Mouse (Mus musculus) adrenal gland, adult 18-20 months (tissue): ENCODE data around the gene Atl1. TPM values are rescaled to one million over a fixed set of nuclear protein-coding genes. Genes with fewer than 3 reads are reported as not detected.

Experiments used
- DNase-seq, 2 experiments: peaks; one replicate each; pipeline ENCODE4 v3.0.0; 2021 to 2022; ENCODE audit warnings: low spot score in 2 of 2
- total RNA-seq, 2 experiments: library from RNA; stranded (reverse); gene quantifications; 1 replicate in 1 of 2; 2 replicates in 1 of 2; pipeline ENCODE4 v1.2.3; 2021

Gene Atl1
- total RNA-seq, 2 experiments from 2014 or later, result 4.9 to 8.9 TPM

DNA sequence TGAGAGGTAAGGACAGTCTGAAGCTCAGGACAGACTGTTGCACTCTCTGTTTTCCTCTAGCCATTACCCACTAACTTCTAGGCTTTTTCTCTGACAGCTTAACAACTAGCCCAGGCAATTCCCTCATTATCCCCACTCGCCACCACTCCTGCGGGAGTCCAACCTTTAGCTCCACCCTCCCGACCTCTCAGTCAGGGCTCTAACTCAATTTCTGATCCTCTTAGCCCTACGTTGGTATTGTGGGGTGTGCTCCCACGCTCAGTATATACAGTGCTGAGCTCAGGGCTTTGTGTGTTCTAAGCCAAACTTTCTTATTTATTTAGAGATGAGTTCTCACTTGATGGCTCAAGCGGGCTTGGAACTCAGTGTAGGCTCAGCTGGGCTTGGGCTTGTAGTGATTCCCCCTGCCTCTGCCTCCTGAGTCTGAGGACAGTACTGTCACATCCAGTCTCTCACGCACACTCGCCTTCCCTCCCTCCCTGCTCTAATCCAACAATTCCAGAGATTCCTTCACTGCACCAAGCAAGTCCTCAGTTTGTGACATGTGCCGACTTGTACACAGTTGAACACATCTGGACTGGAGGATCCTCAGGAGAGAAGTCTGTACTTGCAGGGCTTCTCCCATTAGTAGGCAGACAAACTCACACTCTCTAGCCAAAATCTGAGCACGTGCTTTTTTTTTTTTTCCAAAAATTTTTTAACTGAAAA is 11.1 kb upstream of the Atl1 start:
- DNase-seq, result no peak

DNA sequence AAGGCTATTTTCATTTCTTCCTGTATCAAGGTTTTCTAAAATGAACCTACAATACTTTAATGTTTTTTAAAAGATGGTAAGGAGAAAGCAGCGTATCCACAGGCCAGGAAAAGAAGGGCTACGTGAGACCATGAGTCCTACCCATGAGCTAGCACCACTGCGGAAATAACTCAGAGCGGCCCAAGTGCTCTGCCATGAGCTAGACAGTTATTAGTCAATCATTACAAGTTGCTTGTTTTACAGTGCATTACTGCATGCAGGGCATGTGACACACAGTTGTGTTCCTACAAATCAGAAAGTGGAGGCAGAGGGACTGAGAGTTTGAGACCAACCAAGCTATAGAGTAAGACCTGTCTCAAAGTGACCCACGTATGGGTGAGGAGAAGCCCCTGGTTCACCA is 8.4 kb upstream of the Atl1 start:
- DNase-seq, result no peak

DNA sequence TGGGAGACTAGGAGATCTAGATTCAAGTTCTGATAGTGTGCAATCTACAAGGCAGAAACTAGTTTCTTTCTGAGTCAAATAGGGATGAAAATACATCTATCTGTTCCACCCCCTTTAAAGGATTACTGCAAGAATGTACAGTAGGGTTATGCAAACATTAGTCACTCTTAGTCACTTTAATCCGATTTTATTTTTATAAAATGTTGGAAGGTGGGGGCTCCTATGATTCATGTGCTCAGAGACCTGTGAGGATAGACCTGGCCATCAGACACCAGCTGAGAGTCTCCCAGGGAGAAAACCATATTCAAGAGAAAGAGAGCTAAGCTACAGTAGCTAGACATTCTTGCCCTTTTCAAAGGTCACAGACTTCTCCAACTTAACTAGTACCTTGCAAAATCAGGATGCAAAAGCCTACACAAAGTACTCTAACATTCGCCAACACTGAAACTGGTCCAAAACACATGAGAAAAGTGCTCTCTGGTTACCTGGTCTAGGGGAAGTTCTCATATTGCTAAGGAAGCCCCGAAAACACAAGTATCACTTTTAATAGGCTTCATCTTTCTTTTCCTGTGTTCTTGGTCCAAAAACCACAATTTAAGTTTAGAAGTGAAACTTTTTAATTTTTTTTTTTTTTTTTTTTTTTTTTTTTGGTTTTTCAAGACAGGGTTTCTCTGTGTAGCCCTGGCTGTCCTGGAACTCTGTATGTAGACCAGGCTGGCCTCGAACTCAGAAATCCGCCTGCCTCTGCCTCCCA is 7.1 kb upstream of the Atl1 start:
- no peak for DNase-seq

DNA sequence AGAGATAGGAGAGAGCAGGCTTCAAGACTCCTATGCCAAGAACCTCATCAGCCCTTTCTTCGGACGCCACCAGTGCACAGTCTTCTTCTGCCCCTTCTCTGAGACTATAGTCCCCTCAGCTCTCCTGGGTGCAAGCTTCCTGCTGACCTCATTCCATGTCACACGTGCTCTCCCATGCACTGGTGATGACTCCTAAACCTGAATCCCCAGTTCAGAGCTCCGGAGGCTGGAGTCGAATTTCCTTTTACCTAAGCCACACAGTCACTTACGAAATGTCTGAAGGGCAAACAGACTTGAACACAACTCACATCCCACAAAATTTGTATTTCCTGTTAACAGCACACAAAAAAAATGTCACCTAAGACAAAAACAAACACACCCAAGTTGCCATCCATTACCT is 4.6 kb upstream of the Atl1 start:
- DNase-seq, result no peak

DNA sequence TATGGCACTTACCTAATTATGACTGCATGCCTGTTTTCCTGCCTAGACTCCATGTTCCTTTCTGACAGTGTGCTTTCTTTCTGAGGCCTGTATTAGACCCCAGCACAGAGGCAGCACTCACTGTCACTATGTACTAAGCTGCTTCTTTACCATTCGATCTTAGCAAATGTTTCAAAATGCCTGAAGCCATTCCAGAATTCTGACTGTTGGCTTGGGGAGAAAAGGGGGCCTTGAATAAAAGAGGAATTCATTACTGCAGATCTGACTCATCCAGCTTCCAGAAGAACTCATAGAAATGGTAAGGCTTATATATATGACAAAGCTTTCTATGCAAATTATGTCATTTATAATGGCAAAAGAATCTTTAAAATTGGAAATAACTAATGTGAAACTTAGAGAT is 4.1 kb upstream of the Atl1 start:
- DNase-seq, result no peak

DNA sequence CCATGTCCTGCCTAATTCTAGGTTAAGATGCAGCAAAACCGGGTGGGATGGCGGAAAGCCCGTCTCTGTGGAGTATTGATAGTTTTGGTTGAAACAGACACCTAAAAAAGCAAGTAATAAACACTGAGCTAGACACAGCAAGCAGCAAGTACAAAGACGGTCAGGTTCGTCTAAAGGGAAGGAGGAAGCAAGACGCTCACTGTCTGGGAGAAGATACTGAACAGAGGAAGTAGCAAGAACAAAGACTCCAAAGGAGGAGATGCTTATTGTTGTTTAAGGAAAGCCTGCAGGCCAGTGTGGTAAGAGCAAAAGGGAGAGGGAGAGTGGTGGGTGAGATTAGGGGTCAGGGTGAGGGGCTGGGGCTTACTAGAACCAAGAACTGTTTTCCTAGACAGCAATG is 2.4 kb upstream of the Atl1 start:
- DNase-seq, result no peak

DNA sequence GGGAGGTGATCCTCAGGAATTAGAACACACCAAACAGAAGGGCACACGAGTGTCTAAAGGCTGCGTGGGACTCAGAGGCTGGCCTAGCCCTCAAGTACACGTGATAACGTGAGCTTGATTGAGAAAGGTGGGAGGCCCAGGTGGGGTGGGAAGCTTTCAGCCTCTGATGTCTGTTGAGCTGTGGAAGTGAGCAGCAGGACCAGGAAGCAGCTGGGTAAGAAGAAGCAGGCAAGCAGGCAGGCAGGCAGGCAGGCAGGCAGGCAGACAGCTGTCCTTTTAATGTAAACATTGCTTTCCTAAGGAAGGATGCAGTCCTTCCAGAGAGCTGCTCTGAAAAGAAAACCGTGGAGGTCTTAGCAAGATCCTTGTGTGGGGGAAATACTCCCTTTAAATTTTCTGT is 1.9 kb upstream of the Atl1 start:
- no peak for DNase-seq

DNA sequence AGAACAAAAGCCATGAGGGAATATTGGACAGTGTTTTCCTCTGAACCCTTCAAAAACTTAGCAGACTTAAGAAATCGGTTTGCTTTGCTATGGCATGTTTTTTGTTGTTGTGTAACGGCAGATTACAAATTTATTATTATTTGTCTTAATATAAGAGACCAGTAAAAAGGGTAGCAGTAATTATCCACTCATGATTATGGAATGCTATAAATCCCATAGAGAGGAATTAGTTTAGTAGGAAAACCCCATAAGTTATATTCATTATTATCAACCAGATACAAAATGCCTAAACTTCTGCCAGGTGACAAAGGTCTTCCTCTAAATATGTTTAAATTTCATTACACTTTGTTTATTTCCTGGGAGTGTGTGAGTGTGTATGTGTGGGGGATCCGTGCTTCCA is 693 bp upstream of the Atl1 start:
- no peak for DNase-seq

DNA sequence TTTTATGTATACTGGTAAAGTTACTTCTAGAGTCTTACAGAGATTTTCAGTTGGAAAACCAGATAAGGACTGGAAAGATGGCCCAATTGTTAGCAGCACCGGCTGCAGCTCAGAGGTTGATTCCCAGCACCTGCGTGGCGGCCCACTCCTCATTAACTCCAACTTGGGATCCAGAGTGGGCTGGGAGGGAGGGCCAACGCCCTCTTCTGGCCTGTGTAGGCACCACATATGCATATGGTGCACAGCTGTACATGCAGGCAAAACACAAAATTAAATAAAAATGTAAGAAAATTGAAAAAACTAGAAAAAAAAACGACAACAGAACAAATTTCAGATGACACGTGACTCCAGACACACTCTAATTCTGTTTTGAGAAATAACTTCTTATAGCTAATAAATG is 1.5 kb downstream of the Atl1 start:
- DNase-seq, result no peak

DNA sequence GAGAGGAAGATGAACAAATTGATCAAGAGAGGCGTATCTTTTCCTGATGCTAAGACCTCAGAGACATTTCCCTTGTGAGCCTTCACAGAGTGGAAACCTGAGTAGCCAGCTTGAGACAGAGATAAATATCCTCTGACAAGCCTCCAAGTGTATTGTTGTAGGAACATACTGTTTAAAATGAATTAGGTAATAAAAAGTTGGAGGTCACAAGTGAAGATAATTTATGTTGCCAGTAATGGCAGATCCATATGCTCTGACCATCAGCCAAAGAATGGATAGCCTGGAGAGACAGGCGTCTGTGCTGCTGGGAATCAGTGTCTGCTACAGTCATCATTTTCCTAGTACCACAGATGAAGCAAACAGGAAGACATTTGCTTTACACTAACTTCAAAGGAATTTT is 2.6 kb downstream of the Atl1 start:
- no peak for DNase-seq

DNA sequence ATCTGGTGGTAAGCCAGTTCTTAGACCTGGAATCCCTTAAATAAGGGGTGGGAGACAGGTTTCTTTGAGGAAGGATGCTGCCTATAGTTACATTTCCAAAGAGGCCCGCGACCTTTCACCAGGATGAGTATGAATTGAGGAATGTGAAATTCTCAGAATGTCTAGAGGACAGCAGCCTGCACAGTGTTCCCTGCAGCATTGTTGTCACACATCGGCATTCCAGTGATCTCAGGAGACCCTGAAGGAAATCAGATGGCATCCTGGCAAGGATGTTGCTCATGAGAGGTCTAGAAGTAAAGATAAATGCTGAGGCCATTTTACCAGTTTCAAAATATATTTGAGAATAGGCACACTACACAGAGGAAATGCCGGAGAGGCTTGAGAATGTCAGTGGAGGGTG is 5.7 kb downstream of the Atl1 start:
- no peak for DNase-seq

DNA sequence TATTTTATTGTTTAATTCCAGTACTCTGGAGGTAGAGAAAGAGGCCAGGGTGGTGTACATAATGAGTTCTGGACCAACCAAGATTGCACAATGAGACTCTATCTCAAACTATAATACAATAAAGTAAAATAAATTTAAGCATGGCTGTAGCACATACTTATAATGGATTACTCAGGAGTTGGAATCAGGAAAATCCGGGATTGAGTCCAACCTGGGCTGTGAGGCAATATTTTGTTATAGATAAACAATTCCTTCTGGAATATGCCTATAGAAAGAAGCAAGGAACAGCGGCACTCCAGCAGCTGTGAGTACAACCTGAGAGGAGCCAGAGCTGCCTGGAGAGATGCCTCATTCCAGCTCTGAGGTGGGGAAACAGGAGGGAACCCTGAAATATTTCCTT is 12.6 kb downstream of the Atl1 start:
- no peak for DNase-seq

DNA sequence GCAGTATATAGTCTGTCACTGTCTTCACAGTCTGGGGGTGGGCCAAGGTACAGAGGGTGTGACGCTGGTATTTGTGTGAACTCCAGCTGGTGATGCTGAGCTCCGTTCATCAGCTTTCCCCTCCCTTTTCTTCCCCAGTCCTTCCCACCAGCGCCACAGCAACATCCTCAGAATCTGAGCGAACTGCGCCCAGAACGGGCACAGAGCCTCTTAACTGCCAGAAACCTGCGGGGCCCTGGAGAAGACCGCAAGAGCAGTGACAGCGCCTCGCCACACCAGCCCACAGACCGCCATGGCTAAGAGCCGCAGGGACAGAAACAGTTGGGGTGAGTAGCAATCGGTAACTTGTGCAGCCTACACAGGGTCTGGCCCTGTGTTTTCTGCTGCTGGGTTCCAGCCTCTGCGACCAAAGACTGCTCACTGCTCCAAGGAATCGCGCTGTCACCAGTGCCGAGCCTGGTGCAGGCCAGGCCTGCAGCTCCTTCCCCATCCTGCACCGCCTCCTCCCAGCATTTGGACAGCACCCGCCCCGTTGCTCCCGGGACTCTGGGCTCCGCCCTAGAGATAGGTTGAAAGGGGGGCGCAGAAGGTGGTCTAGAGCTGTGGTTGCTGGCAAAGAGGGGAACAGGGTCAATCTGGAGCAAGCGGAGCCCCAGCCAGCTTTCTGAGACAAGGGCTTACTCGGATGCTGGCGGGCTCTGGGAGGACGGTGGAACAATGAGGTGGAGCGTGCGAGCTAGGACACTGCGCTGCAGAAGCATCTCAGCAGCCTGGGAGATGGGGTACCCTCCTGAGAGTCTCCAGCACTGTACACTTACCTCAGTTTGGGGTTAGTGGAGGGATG is 15.5 kb downstream of the Atl1 start:
- peak in 1 of 2 experiments; percentile 34 for DNase-seq

DNA sequence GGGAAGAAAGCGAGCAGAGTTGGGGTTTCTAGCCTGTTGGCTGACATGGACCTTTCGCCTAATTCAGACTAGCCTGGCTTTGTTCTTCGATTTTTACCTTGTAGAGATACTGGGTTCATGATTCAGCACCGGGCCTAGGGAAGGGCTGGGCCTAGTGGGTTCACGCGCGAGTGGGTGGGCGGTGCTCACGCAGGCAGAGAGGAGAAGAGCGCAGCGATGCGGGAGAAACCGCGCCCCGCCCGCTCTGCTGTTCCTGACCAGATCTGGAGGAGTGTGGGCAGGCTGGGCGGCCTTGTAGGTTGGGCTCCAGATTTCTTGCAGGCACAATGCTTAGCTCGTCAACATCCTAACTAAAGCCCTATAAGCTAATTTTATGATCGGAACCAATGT is 16.1 kb downstream of the Atl1 start:
- DNase-seq, result no peak

DNA sequence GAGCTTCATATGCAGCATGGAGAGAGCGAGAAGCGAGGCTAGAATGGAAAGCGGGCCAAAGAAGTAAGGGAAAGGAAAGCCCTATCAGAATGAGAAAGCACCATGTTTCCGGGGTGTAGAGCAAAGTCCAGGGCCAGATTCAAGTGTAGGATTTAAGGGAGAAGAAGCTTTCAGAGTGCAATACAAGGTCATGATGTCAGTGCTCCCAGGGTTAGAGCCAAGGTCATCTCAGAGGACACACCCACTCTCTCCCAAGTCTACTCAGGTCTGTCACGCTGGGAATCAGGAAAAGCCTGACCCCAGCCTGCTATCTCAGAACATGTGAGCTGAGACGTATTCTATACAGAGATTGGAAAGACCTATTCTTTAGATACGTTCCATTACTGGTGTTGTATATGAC is 19.5 kb downstream of the Atl1 start:
- no peak for DNase-seq

DNA sequence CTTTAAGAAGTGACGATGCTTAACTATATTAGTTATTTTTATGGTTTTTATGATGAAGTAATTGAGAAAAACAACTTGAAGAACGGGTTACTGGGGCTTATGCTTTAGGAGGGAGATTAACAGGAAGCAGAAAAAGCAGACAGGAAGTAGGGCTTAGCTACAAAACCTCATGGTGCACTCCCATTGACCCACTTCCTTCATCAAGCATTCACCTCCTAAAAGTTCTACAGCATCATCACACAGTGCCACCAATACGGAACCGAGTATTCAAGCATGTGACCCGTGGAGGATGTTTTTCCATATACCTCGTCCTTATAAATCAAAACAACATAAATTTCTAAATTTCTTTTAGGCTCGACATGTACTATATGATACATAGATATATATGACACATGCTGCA is 20.3 kb downstream of the Atl1 start:
- no peak for DNase-seq

DNA sequence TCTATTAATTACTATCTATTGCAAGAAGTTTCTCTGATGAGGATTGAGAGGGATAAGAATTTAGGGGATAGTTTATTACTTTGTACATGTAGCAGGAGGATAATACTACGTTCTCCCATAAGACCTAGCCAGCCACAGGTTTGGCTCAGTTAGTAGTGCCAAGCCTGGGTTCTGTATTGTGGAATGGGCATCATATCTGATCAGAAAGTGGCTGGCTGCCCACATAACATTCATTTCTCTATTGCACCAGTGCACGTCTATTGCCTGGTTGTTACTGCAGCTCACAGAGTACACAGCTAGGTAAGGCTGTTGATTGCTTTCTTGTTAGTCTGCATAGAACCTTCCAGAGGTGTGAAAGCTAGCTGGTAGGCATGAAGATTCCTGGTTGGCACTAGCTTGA is 25.5 kb downstream of the Atl1 start:
- no peak for DNase-seq

DNA sequence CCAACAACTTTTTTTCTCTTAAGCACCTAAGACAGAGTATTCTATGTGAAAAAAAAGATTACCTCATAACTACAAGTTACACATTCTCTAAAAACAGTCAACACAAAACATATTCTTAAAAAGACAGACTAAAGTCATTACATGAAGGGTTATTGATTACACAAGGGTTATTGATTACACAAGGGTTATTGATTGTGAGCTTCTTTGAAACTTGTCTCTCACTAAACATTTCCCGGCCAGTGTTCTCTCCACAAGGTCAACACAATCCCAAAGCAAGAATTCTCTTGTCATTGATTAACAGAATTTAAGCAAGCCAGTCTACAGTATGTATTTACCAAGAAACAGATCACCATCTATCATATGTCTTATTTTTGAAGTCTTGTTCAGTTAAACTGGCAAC is 29.7 kb downstream of the Atl1 start:
- no peak for DNase-seq

DNA sequence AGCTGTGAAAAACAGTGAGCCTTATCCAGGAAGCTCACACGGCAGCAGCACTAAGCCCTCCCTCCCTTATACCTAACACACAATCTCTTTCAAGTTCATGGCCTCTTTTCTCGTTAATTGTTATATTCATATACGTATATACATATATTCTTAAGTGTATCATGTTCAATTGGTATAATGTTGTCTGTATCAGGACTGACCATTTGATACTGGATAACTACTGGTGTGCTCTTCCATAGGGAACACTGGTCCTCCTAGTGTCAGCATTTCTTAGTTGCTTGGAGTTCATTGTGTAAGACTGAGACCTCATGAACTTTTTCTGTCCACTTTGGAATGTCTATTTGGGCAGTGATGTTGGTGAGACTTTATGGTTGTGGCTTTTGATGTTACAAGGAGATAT is 30.7 kb downstream of the Atl1 start:
- DNase-seq, result no peak

DNA sequence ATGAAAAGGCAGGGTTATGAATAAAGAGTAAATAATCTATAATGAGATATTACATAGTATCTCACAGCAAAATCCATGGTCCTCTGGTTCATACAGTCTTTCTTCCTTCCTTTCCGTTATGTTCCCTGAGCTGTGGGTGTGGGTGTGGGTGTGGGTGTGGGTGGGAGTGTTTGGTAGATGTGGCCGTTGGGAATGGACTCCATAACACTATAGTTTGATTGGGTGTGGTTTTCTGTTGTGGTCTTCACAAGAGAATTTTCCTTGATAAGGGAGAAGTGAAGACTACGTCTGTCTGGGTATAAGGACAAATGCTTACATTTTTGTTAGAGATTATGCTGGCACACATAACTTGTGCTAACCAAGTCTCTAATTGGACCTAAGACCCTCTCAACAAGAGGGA is 31.2 kb downstream of the Atl1 start:
- no peak for DNase-seq

DNA sequence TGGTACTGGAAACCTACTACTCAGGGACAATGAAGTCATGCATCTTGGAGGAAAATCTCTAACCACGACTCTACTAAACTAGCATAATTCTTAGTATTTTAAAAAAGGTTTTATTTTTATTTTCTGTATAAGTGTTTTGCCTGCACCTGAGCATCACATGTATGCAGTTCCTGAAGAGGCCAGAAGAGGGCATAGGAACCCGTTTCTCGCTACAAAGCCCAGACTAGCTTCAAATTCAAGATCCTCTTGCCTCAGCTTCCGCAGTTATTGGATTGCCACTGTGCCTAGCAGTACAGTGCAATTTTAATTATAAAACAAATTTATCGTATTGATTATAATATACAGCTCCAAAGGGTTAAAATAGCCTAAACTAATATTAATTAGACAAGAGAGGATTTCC is 31.6 kb downstream of the Atl1 start:
- DNase-seq, result peak; percentile 6 to 33

DNA sequence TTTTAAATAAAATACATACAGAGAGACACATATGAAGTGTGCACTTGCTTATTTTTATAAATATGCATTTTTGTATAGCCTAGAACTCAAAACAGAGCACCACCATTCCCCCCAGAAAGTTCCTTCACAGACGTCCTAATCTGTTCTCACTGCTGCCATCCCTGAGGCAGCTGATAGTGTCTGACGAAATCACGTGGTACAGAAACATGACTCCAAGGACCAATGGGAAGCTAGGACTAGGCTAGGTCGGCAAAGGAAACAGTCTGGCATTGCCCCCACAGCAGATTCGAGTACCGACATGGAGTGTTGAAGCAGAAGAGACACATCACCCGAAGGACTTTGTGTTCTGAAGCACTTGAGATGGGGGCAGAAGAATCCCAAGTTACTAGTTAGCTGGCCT is 34.3 kb downstream of the Atl1 start:
- no peak for DNase-seq
